Mouse (Mus musculus) urinary bladder, postnatal 36 days (tissue): ENCODE results near the gene Gltp.

Source experiments
- DNase-seq, 2 experiments: peaks; one replicate each; pipeline ENCODE4 v3.0.0; 2022; ENCODE audit warnings: low spot score in 2 of 2, mixed read lengths in 1 of 2

The Gltp gene

GRCm38 (mm10) chr5:114702403-114703392 lies 11.9 kb upstream of the Gltp start:
- DNase-seq = no peak

- DNase-seq = no peak
These were observed 8.2 kb upstream of the Gltp start for GRCm38 (mm10) chr5:114699015-114699414.

- peak in 1 of 2 experiments; percentile 68 for DNase-seq
These were observed 7.4 kb upstream of the Gltp start for GRCm38 (mm10) chr5:114698044-114698746.

- DNase-seq = no peak
These were observed 6.2 kb upstream of the Gltp start for GRCm38 (mm10) chr5:114696939-114697338.

GRCm38 (mm10) chr5:114695775-114696174 lies 5.0 kb upstream of the Gltp start:
- DNase-seq = no peak

GRCm38 (mm10) chr5:114689700-114690366 lies 951 bp downstream of the Gltp start:
- DNase-seq = no peak

- DNase-seq = no peak
These were observed 2.1 kb downstream of the Gltp start for GRCm38 (mm10) chr5:114688703-114689102.

GRCm38 (mm10) chr5:114687901-114688300 lies 2.9 kb downstream of the Gltp start:
- no peak for DNase-seq

- no peak for DNase-seq
These were observed 4.0 kb downstream of the Gltp start for GRCm38 (mm10) chr5:114686726-114687210.

GRCm38 (mm10) chr5:114685986-114686385 lies 4.8 kb downstream of the Gltp start:
- no peak for DNase-seq

GRCm38 (mm10) chr5:114681717-114682116 lies 9.1 kb downstream of the Gltp start:
- no peak for DNase-seq

- peak in 1 of 2 experiments; percentile 74 for DNase-seq
These were observed 10.0 kb downstream of the Gltp start for GRCm38 (mm10) chr5:114680676-114681285.

- DNase-seq = no peak
These were observed 10.8 kb downstream of the Gltp start for GRCm38 (mm10) chr5:114679841-114680591.

GRCm38 (mm10) chr5:114674594-114674993 lies 16.2 kb downstream of the Gltp start:
- DNase-seq = no peak

GRCm38 (mm10) chr5:114673114-114673513 lies 17.7 kb downstream of the Gltp start:
- no peak for DNase-seq

GRCm38 (mm10) chr5:114669014-114669413 lies 21.8 kb downstream of the Gltp start:
- no peak for DNase-seq

- DNase-seq = peak; percentile 99 to 100
These were observed 23.4 kb downstream of the Gltp start for GRCm38 (mm10) chr5:114667228-114667856.

- DNase-seq = no peak
These were observed 24.1 kb downstream of the Gltp start for GRCm38 (mm10) chr5:114666659-114667058.

GRCm38 (mm10) chr5:114664750-114665149 lies 26.0 kb downstream of the Gltp start:
- DNase-seq = no peak

- DNase-seq = no peak
These were observed 26.6 kb downstream of the Gltp start for GRCm38 (mm10) chr5:114664139-114664538.
